ENCODE assay signal across 11 mouse cellular contexts in genomic region chr2:9905995-9906394, GRCm38 (mm10). TPM values are rescaled to one million over a fixed set of nuclear protein-coding genes. Genes with fewer than 3 reads are reported as not detected.
DNase-seq lines count a peak whose midpoint lies in the region; ATAC-seq and TF ChIP-seq lines count a peak whose summit lies in the region.
"Had no signal": no experiment of that assay in that cellular context is flagged by ENCODE, and none has a peak within 500 bp of the region (broad histone marks: within the 10 kb centered on the region; RNA-seq: fewer than 3 reads in every experiment).

No protein-coding gene starts in this region.

- no peak for ATAC-seq in forebrain, embryonic 12.5 days (ENCODE audit: low FRiP score)
- ATAC-seq in forebrain, embryonic 16.5 days, result no peak
- ATAC-seq in midbrain, embryonic 15.5 days (replicated peaks), result no peak
- peak; percentile 25; the same call in 1 of the 2 replicates for ATAC-seq in kidney, postnatal 0 days (replicated peaks; ENCODE audit: low FRiP score, low read depth)
- peak; percentile 35; the same call in 1 of the 2 replicates for ATAC-seq in stomach, embryonic 15.5 days (ENCODE audit: insufficient read depth, low FRiP score, low read depth)

- WGBS in forebrain, embryonic 12.5 days, result 9% methylated on average over 11 of the region's 11 CpGs
- WGBS in forebrain, embryonic 16.5 days, result 8% methylated on average over 11 of the region's 11 CpGs
- WGBS in midbrain, embryonic 10.5 days, result 11% methylated on average over 11 of the region's 11 CpGs
- WGBS in midbrain, embryonic 15.5 days, result 12% methylated on average over 11 of the region's 11 CpGs
- 5% methylated on average over 11 of the region's 11 CpGs for WGBS in kidney, postnatal 0 days
- WGBS in stomach, embryonic 15.5 days, result 5% methylated on average over 11 of the region's 11 CpGs

- peak; percentile 23 for DNase-seq in midbrain, embryonic 10.5 days (ENCODE audit: low spot score)
- DNase-seq in kidney, postnatal 0 days (ENCODE audit: low spot score), result no peak
- no peak for DNase-seq in left cerebral cortex, postnatal 25 days (ENCODE audit: low spot score in 2 of 2)
- no peak for DNase-seq in cerebellum, postnatal 14 days
- DNase-seq: B cell, adult 2 months; right cerebral cortex, postnatal 14 days had no signal

- intact Hi-C loops in left cerebral cortex, postnatal 25 days (cut with DNase I), result no loop called here

- peak overlapping the region; percentile 21 for H3K4me2 ChIP-seq in forebrain, embryonic 12.5 days
- no peak overlapping the region for H3K4me2 ChIP-seq in forebrain, embryonic 16.5 days (ENCODE audit: low read length)
- no peak overlapping the region for H3K4me2 ChIP-seq in midbrain, embryonic 15.5 days
- peak overlapping the region; percentile 43 for H3K4me2 ChIP-seq in kidney, postnatal 0 days (ENCODE audit: low read length)
- H3K4me2 ChIP-seq in stomach, embryonic 15.5 days, result peak overlapping the region; percentile 45

- no peak overlapping the region for H3K9ac ChIP-seq in forebrain, embryonic 12.5 days
- H3K9ac ChIP-seq in forebrain, embryonic 16.5 days (replicated peaks; ENCODE audit: low read depth, low read length), result no peak overlapping the region
- H3K9ac ChIP-seq in midbrain, embryonic 15.5 days, result no peak overlapping the region
- no peak overlapping the region for H3K9ac ChIP-seq in kidney, postnatal 0 days (ENCODE audit: low read depth, low read length)
- H3K9ac ChIP-seq in stomach, embryonic 15.5 days, result no peak overlapping the region

- H3K9me3 ChIP-seq in forebrain, embryonic 12.5 days, result no peaks in the 10 kb centered on the region
- no peaks in the 10 kb centered on the region for H3K9me3 ChIP-seq in forebrain, embryonic 16.5 days (ENCODE audit: control insufficient read depth, low read length)
- H3K9me3 ChIP-seq in midbrain, embryonic 10.5 days (replicated peaks), result no peaks in the 10 kb centered on the region
- no peaks in the 10 kb centered on the region for H3K9me3 ChIP-seq in midbrain, embryonic 15.5 days
- H3K9me3 ChIP-seq in kidney, postnatal 0 days (replicated peaks; ENCODE audit: low read length), result no peaks in the 10 kb centered on the region
- H3K9me3 ChIP-seq in stomach, embryonic 15.5 days, result no peaks in the 10 kb centered on the region

- H3K4me3 ChIP-seq in forebrain, embryonic 12.5 days (replicated peaks), result no peak overlapping the region
- no peak overlapping the region for H3K4me3 ChIP-seq in forebrain, embryonic 16.5 days (replicated peaks; ENCODE audit: low read length)
- H3K4me3 ChIP-seq in midbrain, embryonic 10.5 days, result peak overlapping the region; percentile 28
- H3K4me3 ChIP-seq in midbrain, embryonic 15.5 days, result no peak overlapping the region
- H3K4me3 ChIP-seq in kidney, postnatal 0 days (replicated peaks; ENCODE audit: low read depth, low read length), result peak overlapping the region; percentile 24
- H3K4me3 ChIP-seq in stomach, embryonic 15.5 days (replicated peaks), result no peak overlapping the region; the same call in 1 of the 2 replicates

- H3K36me3 ChIP-seq in forebrain, embryonic 12.5 days (replicated peaks), result no peaks in the 10 kb centered on the region
- no peaks in the 10 kb centered on the region for H3K36me3 ChIP-seq in forebrain, embryonic 16.5 days (ENCODE audit: control insufficient read depth, insufficient read depth)
- H3K36me3 ChIP-seq in midbrain, embryonic 10.5 days, result no peaks in the 10 kb centered on the region
- no peaks in the 10 kb centered on the region for H3K36me3 ChIP-seq in midbrain, embryonic 15.5 days (replicated peaks)
- no peaks in the 10 kb centered on the region for H3K36me3 ChIP-seq in kidney, postnatal 0 days (ENCODE audit: insufficient read depth, low read length)
- no peaks in the 10 kb centered on the region for H3K36me3 ChIP-seq in stomach, embryonic 15.5 days

- H3K4me1 ChIP-seq in forebrain, embryonic 12.5 days, result no peaks in the 10 kb centered on the region
- no peaks in the 10 kb centered on the region for H3K4me1 ChIP-seq in forebrain, embryonic 16.5 days (replicated peaks; ENCODE audit: control insufficient read depth, insufficient read depth, low read length)
- H3K4me1 ChIP-seq in midbrain, embryonic 10.5 days, result peaks cover 5% of the 10 kb centered on the region
- H3K4me1 ChIP-seq in midbrain, embryonic 15.5 days, result no peaks in the 10 kb centered on the region
- H3K4me1 ChIP-seq in kidney, postnatal 0 days (replicated peaks; ENCODE audit: insufficient read depth, low read length), result no peaks in the 10 kb centered on the region
- H3K4me1 ChIP-seq in stomach, embryonic 15.5 days, result no peaks in the 10 kb centered on the region

- TF ChIP-seq CTCF in kidney, postnatal 0 days (IDR thresholded peaks at IDR 0.05; ENCODE audit: low read depth), result no peak

- peaks cover 28% of the 10 kb centered on the region for H3K27me3 ChIP-seq in forebrain, embryonic 12.5 days
- H3K27me3 ChIP-seq in forebrain, embryonic 16.5 days (replicated peaks; ENCODE audit: control insufficient read depth, insufficient read depth, low read length), result peaks cover 3% of the 10 kb centered on the region; the same call in 1 of the 2 replicates
- peaks cover 12% of the 10 kb centered on the region for H3K27me3 ChIP-seq in midbrain, embryonic 10.5 days (ENCODE audit: low read depth, poor library complexity, severe bottlenecking)
- no peaks in the 10 kb centered on the region for H3K27me3 ChIP-seq in midbrain, embryonic 15.5 days (replicated peaks)
- H3K27me3 ChIP-seq in kidney, postnatal 0 days (ENCODE audit: insufficient read depth, low read length), result no peaks in the 10 kb centered on the region
- H3K27me3 ChIP-seq in stomach, embryonic 15.5 days (replicated peaks), result no peaks in the 10 kb centered on the region

- H3K27ac ChIP-seq in forebrain, embryonic 12.5 days, result no peak overlapping the region
- no peak overlapping the region for H3K27ac ChIP-seq in forebrain, embryonic 16.5 days (ENCODE audit: low read length)
- no peak overlapping the region for H3K27ac ChIP-seq in midbrain, embryonic 10.5 days (replicated peaks)
- H3K27ac ChIP-seq in midbrain, embryonic 15.5 days, result no peak overlapping the region
- no peak overlapping the region for H3K27ac ChIP-seq in kidney, postnatal 0 days
- no peak overlapping the region for H3K27ac ChIP-seq in stomach, embryonic 15.5 days

RNA-seq across cellular contexts. Expression of gene Gata3, which starts 16.2 kb away (rescaled TPM):
- polyA plus RNA-seq in forebrain, embryonic 12.5 days (2016; fragmentation: Nextera tagmentation; extraction: Ambion mirVana), result 3.2 and 10.9 TPM in 2 replicates
- 0.42 and 2.2 TPM in 2 replicates for polyA plus RNA-seq in forebrain, embryonic 16.5 days (2015; fragmentation: Nextera tagmentation; extraction: Ambion mirVana)
- polyA plus RNA-seq in midbrain, embryonic 10.5 days (2016; fragmentation: Nextera tagmentation; extraction: Ambion mirVana), result 10.5 and 28.2 TPM in 2 replicates
- polyA plus RNA-seq in midbrain, embryonic 15.5 days (2015; fragmentation: Nextera tagmentation; extraction: Ambion mirVana), result 99.1 and 116 TPM in 2 replicates
- 95.1 and 99.1 TPM in 2 replicates for polyA plus RNA-seq in kidney, postnatal 0 days (2015; fragmentation: Nextera tagmentation; extraction: Ambion mirVana)
- polyA plus RNA-seq in stomach, embryonic 15.5 days (2015; fragmentation: Nextera tagmentation; extraction: Ambion mirVana), result 4.5 and 4.6 TPM in 2 replicates
- total RNA-seq in left cerebral cortex, postnatal 25 days (2021), result not detected
- total RNA-seq: liver, adult 2 months had no signal

RNA-seq across cellular contexts. Expression of gene 9230102O04Rik, which starts 16.7 kb away (rescaled TPM):
- 0.50 TPM in 1 of 2 replicates, not detected in the other for polyA plus RNA-seq in forebrain, embryonic 12.5 days (2016; fragmentation: Nextera tagmentation; extraction: Ambion mirVana)
- polyA plus RNA-seq in forebrain, embryonic 16.5 days (2015; fragmentation: Nextera tagmentation; extraction: Ambion mirVana), result not detected in 2 replicates
- 0.47 and 1.2 TPM in 2 replicates for polyA plus RNA-seq in midbrain, embryonic 10.5 days (2016; fragmentation: Nextera tagmentation; extraction: Ambion mirVana)
- polyA plus RNA-seq in midbrain, embryonic 15.5 days (2015; fragmentation: Nextera tagmentation; extraction: Ambion mirVana), result 4.0 and 4.8 TPM in 2 replicates
- 12.5 and 18.7 TPM in 2 replicates for polyA plus RNA-seq in kidney, postnatal 0 days (2015; fragmentation: Nextera tagmentation; extraction: Ambion mirVana)
- polyA plus RNA-seq in stomach, embryonic 15.5 days (2015; fragmentation: Nextera tagmentation; extraction: Ambion mirVana), result not detected in 2 replicates
- not detected for total RNA-seq in left cerebral cortex, postnatal 25 days (2021)
- total RNA-seq: liver, adult 2 months had no signal
- polyA plus RNA-seq: liver, adult 2 months had no signal

RNA-seq across cellular contexts. Expression of gene 4930412O13Rik, which starts 24.9 kb away (rescaled TPM):
- polyA plus RNA-seq in forebrain, embryonic 12.5 days (2016; fragmentation: Nextera tagmentation; extraction: Ambion mirVana), result 0.45 TPM in 1 of 2 replicates, not detected in the other
- not detected in 2 replicates for polyA plus RNA-seq in forebrain, embryonic 16.5 days (2015; fragmentation: Nextera tagmentation; extraction: Ambion mirVana)
- polyA plus RNA-seq in midbrain, embryonic 10.5 days (2016; fragmentation: Nextera tagmentation; extraction: Ambion mirVana), result 0.31 and 1.1 TPM in 2 replicates
- 1.3 and 2.2 TPM in 2 replicates for polyA plus RNA-seq in midbrain, embryonic 15.5 days (2015; fragmentation: Nextera tagmentation; extraction: Ambion mirVana)
- polyA plus RNA-seq in kidney, postnatal 0 days (2015; fragmentation: Nextera tagmentation; extraction: Ambion mirVana), result 3.3 and 5.0 TPM in 2 replicates
- not detected in 2 replicates for polyA plus RNA-seq in stomach, embryonic 15.5 days (2015; fragmentation: Nextera tagmentation; extraction: Ambion mirVana)
- total RNA-seq in left cerebral cortex, postnatal 25 days (2021), result not detected
- total RNA-seq: liver, adult 2 months had no signal
- polyA plus RNA-seq: liver, adult 2 months had no signal

Comparison
In these comparisons a context has a peak if more than half of its experiments do, and no peak if none do; other contexts are left out.
1. H3K4me2 ChIP-seq: peak in forebrain, embryonic 12.5 days (single experiment), kidney, postnatal 0 days (single experiment) and stomach, embryonic 15.5 days (single experiment); none in forebrain, embryonic 16.5 days (single experiment) and midbrain, embryonic 15.5 days (single experiment).
2. H3K4me3 ChIP-seq: peak in midbrain, embryonic 10.5 days (single experiment) and kidney, postnatal 0 days (single experiment); none in forebrain, embryonic 12.5 days (single experiment), forebrain, embryonic 16.5 days (single experiment), midbrain, embryonic 15.5 days (single experiment) and stomach, embryonic 15.5 days (single experiment).
3. ATAC-seq: peak in kidney, postnatal 0 days (single experiment) and stomach, embryonic 15.5 days (single experiment); none in forebrain, embryonic 12.5 days (single experiment), forebrain, embryonic 16.5 days (single experiment) and midbrain, embryonic 15.5 days (single experiment).